Mouse (Mus musculus) G1E (cell line): Measurements from ENCODE around the gene Ripk3.

Experiments
- CTCF ChIP-seq: IDR thresholded peaks from 2 replicates; pipeline ENCODE4 v1.5.1; 2012; ENCODE audit warnings: low read depth, low read length, inconsistent platforms, mixed read lengths
- GATA1 ChIP-seq: IDR thresholded peaks from 2 replicates; pipeline ENCODE4 v1.6.1; 2012; ENCODE audit warnings: borderline replicate concordance, low read length, inconsistent platforms, mixed read lengths

- TF ChIP-seq CTCF = no peak
- TF ChIP-seq GATA1 = no peak
These were observed 6.2 kb downstream of the Ripk3 start for GRCm38 (mm10) chr14:55782361-55782960.
